18 mouse cellular contexts compared by ENCODE assay signal in the genomic region with DNA sequence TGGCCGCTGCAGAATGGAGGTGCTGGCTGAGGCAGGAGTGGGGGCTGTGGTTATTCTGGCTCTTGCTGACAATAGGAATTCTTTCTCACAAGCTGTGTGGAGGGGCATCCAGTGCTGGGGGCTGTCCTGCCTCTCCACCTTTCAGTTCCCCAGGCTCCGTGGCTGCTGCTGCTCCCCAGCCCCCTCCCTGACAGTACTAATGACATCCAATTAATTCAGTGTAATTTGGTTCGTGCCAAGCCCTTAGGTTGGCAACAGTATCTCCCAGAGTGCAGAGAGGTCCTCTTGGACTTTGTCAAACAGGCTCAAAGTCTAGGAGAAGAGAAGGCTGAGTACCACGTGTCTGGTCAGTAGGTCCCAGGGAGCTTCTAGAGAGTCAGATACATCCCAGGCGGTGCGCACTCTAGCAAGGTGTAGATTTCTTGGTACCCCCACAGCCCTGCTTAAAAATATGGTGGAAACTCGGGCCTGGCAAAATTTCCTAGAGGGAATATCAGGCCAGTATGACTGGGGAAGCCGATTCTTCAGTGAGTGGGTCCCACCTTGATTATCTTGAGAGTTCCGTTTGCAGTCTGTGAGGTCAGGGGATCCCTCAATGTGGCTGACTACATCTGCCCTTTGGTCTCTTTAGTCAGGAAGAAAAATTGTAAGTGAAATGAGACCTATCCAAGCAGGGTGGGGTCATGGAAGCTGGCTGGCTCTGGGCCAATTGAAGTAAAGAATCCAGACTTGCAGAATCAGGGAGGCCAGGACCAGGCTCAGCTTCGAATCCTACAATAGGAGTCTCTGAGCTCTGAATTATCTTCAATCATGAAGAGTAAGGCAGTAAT. TPM values are rescaled to one million over a fixed set of nuclear protein-coding genes. Genes with fewer than 3 reads are reported as not detected.
A peak's percentile ranks its signal among the peaks of the same experiment; 100 is the strongest.
DNase-seq lines count a peak whose midpoint lies in the region; ATAC-seq and TF ChIP-seq lines count a peak whose summit lies in the region.
"Had no signal": no experiment of that assay in that cellular context is flagged by ENCODE, and none has a peak within 500 bp of the region (broad histone marks: within the 10 kb centered on the region; RNA-seq: fewer than 3 reads in every experiment).

No protein-coding gene starts in this region.

- WGBS in limb, embryonic 13.5 days, result 59% methylated on average over 10 of the region's 10 CpGs
- WGBS in limb, embryonic 10.5 days, result 65% methylated on average over 10 of the region's 10 CpGs
- WGBS in embryonic facial prominence, embryonic 10.5 days, result 61% methylated on average over 10 of the region's 10 CpGs
- 55% methylated on average over 10 of the region's 10 CpGs for WGBS in kidney, postnatal 0 days
- WGBS in hindbrain, embryonic 13.5 days, result 58% methylated on average over 10 of the region's 10 CpGs

- ATAC-seq in limb, embryonic 13.5 days (ENCODE audit: low FRiP score, low read depth), result no peak
- ATAC-seq in kidney, postnatal 0 days (replicated peaks; ENCODE audit: low FRiP score, low read depth), result peak; percentile 82
- ATAC-seq in megakaryocyte, adult 5-6 weeks (ENCODE audit: poor library complexity, severe bottlenecking), result no peak
- ATAC-seq in hindbrain, embryonic 13.5 days (ENCODE audit: low FRiP score), result no peak
- ATAC-seq: liver, postnatal 0 days had no signal

- no peak overlapping the region for H3K4me3 ChIP-seq in limb, embryonic 13.5 days
- H3K4me3 ChIP-seq in limb, embryonic 10.5 days, result no peak overlapping the region
- no peak overlapping the region for H3K4me3 ChIP-seq in embryonic facial prominence, embryonic 10.5 days
- H3K4me3 ChIP-seq in kidney, postnatal 0 days (replicated peaks; ENCODE audit: low read depth, low read length), result no peak overlapping the region
- H3K4me3 ChIP-seq in hindbrain, embryonic 13.5 days, result no peak overlapping the region
- H3K4me3 ChIP-seq: embryonic facial prominence, embryonic 12.5 days; left cerebral cortex, adult 2 months; limb, embryonic 12.5 days had no signal

- no peak for TF ChIP-seq CTCF in kidney, postnatal 0 days (IDR thresholded peaks at IDR 0.05; ENCODE audit: low read depth)

- H3K9ac ChIP-seq in limb, embryonic 13.5 days, result 0 out of 2 replicates have a peak overlapping the region, but pooled peaks have one; percentile 31
- no peak overlapping the region for H3K9ac ChIP-seq in kidney, postnatal 0 days (ENCODE audit: low read depth, low read length)
- H3K9ac ChIP-seq in hindbrain, embryonic 13.5 days, result no peak overlapping the region
- H3K9ac ChIP-seq: embryonic facial prominence, embryonic 12.5 days; hindbrain, embryonic 14.5 days; limb, embryonic 12.5 days; liver, postnatal 0 days had no signal

- DNase-seq in limb, embryonic 10.5 days (ENCODE audit: low spot score), result no peak
- peak; percentile 25 for DNase-seq in Muller cell, postnatal 12 days (ENCODE audit: inconsistent ontology term)
- no peak for DNase-seq in embryonic facial prominence, embryonic 10.5 days (ENCODE audit: low spot score)
- peak; percentile 7 for DNase-seq in kidney, postnatal 0 days (ENCODE audit: low spot score)
- DNase-seq: adrenal gland, adult 2 months; cerebellum, adult 18-20 months; heart, adult 18-20 months; liver, postnatal 0 days; thymus, adult 18-20 months had no signal

- H3K27me3 ChIP-seq in limb, embryonic 13.5 days, result no peaks in the 10 kb centered on the region
- H3K27me3 ChIP-seq in limb, embryonic 10.5 days (ENCODE audit: low read depth, poor library complexity, severe bottlenecking), result no peaks in the 10 kb centered on the region
- peaks cover 7% of the 10 kb centered on the region; the same call in 1 of the 2 replicates for H3K27me3 ChIP-seq in embryonic facial prominence, embryonic 10.5 days (replicated peaks; ENCODE audit: low read depth, poor library complexity, severe bottlenecking)
- no peaks in the 10 kb centered on the region for H3K27me3 ChIP-seq in kidney, postnatal 0 days (ENCODE audit: insufficient read depth, low read length)
- peaks cover 9% of the 10 kb centered on the region; the same call in 1 of the 2 replicates for H3K27me3 ChIP-seq in hindbrain, embryonic 13.5 days
- H3K27me3 ChIP-seq: embryonic facial prominence, embryonic 12.5 days; limb, embryonic 12.5 days had no signal

- no peak overlapping the region for H3K4me2 ChIP-seq in limb, embryonic 13.5 days (replicated peaks)
- H3K4me2 ChIP-seq in kidney, postnatal 0 days (ENCODE audit: low read length), result no peak overlapping the region
- H3K4me2 ChIP-seq in hindbrain, embryonic 13.5 days, result no peak overlapping the region
- H3K4me2 ChIP-seq: embryonic facial prominence, embryonic 12.5 days; hindbrain, embryonic 14.5 days; limb, embryonic 12.5 days had no signal

- H3K27ac ChIP-seq in limb, embryonic 13.5 days, result no peak overlapping the region
- no peak overlapping the region for H3K27ac ChIP-seq in limb, embryonic 10.5 days
- 0 out of 2 replicates have a peak overlapping the region, but pooled peaks have one; percentile 14 for H3K27ac ChIP-seq in embryonic facial prominence, embryonic 10.5 days (replicated peaks)
- H3K27ac ChIP-seq in kidney, postnatal 0 days, result no peak overlapping the region
- no peak overlapping the region for H3K27ac ChIP-seq in hindbrain, embryonic 13.5 days
- H3K27ac ChIP-seq: embryonic facial prominence, embryonic 12.5 days; hindbrain, embryonic 14.5 days; left cerebral cortex, adult 2 months; limb, embryonic 12.5 days; macrophage had no signal

- H3K36me3 ChIP-seq in limb, embryonic 13.5 days, result no peaks in the 10 kb centered on the region
- H3K36me3 ChIP-seq in limb, embryonic 10.5 days, result no peaks in the 10 kb centered on the region
- H3K36me3 ChIP-seq in embryonic facial prominence, embryonic 10.5 days (replicated peaks), result no peaks in the 10 kb centered on the region
- no peaks in the 10 kb centered on the region for H3K36me3 ChIP-seq in kidney, postnatal 0 days (ENCODE audit: insufficient read depth, low read length)
- H3K36me3 ChIP-seq in hindbrain, embryonic 13.5 days, result no peaks in the 10 kb centered on the region
- H3K36me3 ChIP-seq: embryonic facial prominence, embryonic 12.5 days; G1E; limb, embryonic 12.5 days had no signal

- no peaks in the 10 kb centered on the region for H3K4me1 ChIP-seq in limb, embryonic 13.5 days
- peaks cover 24% of the 10 kb centered on the region for H3K4me1 ChIP-seq in limb, embryonic 10.5 days
- H3K4me1 ChIP-seq in embryonic facial prominence, embryonic 10.5 days, result peaks cover 22% of the 10 kb centered on the region
- H3K4me1 ChIP-seq in kidney, postnatal 0 days (replicated peaks; ENCODE audit: insufficient read depth, low read length), result no peaks in the 10 kb centered on the region
- H3K4me1 ChIP-seq in hindbrain, embryonic 13.5 days (replicated peaks), result peaks cover 16% of the 10 kb centered on the region
- H3K4me1 ChIP-seq: limb, embryonic 12.5 days had no signal

- H3K9me3 ChIP-seq in limb, embryonic 13.5 days, result no peaks in the 10 kb centered on the region
- H3K9me3 ChIP-seq in limb, embryonic 10.5 days (replicated peaks), result no peaks in the 10 kb centered on the region
- no peaks in the 10 kb centered on the region for H3K9me3 ChIP-seq in embryonic facial prominence, embryonic 10.5 days
- H3K9me3 ChIP-seq in kidney, postnatal 0 days (replicated peaks; ENCODE audit: low read length), result no peaks in the 10 kb centered on the region
- no peaks in the 10 kb centered on the region for H3K9me3 ChIP-seq in hindbrain, embryonic 13.5 days
- H3K9me3 ChIP-seq: embryonic facial prominence, embryonic 12.5 days; G1E; limb, embryonic 12.5 days had no signal

RNA-seq across cellular contexts. Expression of gene Ccnq, which starts 26.5 kb away (rescaled TPM):
- polyA plus RNA-seq in limb, embryonic 13.5 days (2015; fragmentation: Nextera tagmentation; extraction: Ambion mirVana), result 41.0 and 45.2 TPM in 2 replicates
- 36.4 and 37.2 TPM in 2 replicates for polyA plus RNA-seq in limb, embryonic 10.5 days (2016; fragmentation: Nextera tagmentation; extraction: Ambion mirVana)
- polyA plus RNA-seq in embryonic facial prominence, embryonic 10.5 days (2016; fragmentation: Nextera tagmentation; extraction: Ambion mirVana), result 36.6 and 37.9 TPM in 2 replicates
- 53.6 and 55.8 TPM in 2 replicates for polyA plus RNA-seq in kidney, postnatal 0 days (2015; fragmentation: Nextera tagmentation; extraction: Ambion mirVana)
- total RNA-seq in megakaryocyte, adult 5-6 weeks (2015), result 21.3 and 25.6 TPM in 2 replicates
- total RNA-seq in megakaryocyte, adult 5-6 weeks (2017), result 15.1 and 22.5 TPM in 2 replicates
- 28.3 and 33.3 TPM in 2 replicates for polyA plus RNA-seq in hindbrain, embryonic 13.5 days (2015; fragmentation: Nextera tagmentation; extraction: Ambion mirVana)

RNA-seq across cellular contexts. Expression of gene Lyrm9, which starts 48.3 kb away (rescaled TPM):
- 14.5 and 14.6 TPM in 2 replicates for polyA plus RNA-seq in limb, embryonic 13.5 days (2015; fragmentation: Nextera tagmentation; extraction: Ambion mirVana)
- 13.9 and 17.8 TPM in 2 replicates for polyA plus RNA-seq in limb, embryonic 10.5 days (2016; fragmentation: Nextera tagmentation; extraction: Ambion mirVana)
- polyA plus RNA-seq in embryonic facial prominence, embryonic 10.5 days (2016; fragmentation: Nextera tagmentation; extraction: Ambion mirVana), result 18.9 and 24.5 TPM in 2 replicates
- polyA plus RNA-seq in kidney, postnatal 0 days (2015; fragmentation: Nextera tagmentation; extraction: Ambion mirVana), result 27.5 and 28.6 TPM in 2 replicates
- 1.4 and 6.4 TPM in 2 replicates for total RNA-seq in megakaryocyte, adult 5-6 weeks (2015)
- total RNA-seq in megakaryocyte, adult 5-6 weeks (2017), result 29.1 and 31.6 TPM in 2 replicates
- 29.6 and 30.4 TPM in 2 replicates for polyA plus RNA-seq in hindbrain, embryonic 13.5 days (2015; fragmentation: Nextera tagmentation; extraction: Ambion mirVana)

Comparison
In these comparisons a context has a peak if more than half of its experiments do, and no peak if none do; other contexts are left out.
1. DNase-seq: peak in Muller cell, postnatal 12 days (single experiment) and kidney, postnatal 0 days (single experiment); none in limb, embryonic 10.5 days (single experiment) and embryonic facial prominence, embryonic 10.5 days (single experiment).